Mouse (Mus musculus) erythroid progenitor cell, adult 5-6 weeks (primary cell): ENCODE measurements around the gene Arhgap42. TPM values are rescaled to one million over a fixed set of nuclear protein-coding genes. Genes with fewer than 3 reads are reported as not detected.

ENCODE experiments used
- ATAC-seq: replicated peaks from 2 replicates; pipeline ENCODE4 v1.8.0; 2016; ENCODE audit warnings: moderate number of reproducible peaks, mild to moderate bottlenecking, moderate TSS enrichment, inconsistent platforms; ENCODE audit not compliant: poor library complexity, low FRiP score, severe bottlenecking
- total RNA-seq, 2 experiments: library from RNA; stranded (forward) in 1 of 2; stranded (reverse) in 1 of 2; fragments of 150-400 nt in 1 of 2; fragments of 186-747, 209-891 nt in 1 of 2; gene quantifications; 2 replicates each; pipeline versions ENCODE4 v1.2.3 to v1.2.4; 2015 to 2017; ENCODE audit warnings: low replicate concordance in 2 of 2

Gene Arhgap42
- total RNA-seq, 2 experiments from 2014 or later: not detected

DNA sequence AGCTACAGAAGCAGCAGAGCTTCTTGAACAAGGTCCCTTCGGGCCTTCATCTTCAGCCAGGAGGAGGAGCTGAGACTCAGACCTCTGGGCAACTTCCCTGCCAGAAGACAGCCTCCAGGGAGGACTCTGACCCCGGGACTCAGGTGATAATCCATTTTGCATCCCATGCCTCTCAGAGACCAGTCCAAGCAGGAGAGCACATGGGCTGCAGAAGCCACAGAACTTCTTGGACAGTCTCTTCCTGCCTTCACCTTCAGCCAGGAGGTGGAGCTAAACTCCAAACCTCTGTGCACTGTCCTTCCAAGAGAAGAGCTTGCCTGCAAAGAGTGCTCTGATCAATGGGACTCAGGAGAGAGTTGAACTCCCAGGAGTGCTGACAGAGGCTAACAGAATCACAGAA is 155.5 kb downstream of the Arhgap42 start:
- no peak for ATAC-seq

DNA sequence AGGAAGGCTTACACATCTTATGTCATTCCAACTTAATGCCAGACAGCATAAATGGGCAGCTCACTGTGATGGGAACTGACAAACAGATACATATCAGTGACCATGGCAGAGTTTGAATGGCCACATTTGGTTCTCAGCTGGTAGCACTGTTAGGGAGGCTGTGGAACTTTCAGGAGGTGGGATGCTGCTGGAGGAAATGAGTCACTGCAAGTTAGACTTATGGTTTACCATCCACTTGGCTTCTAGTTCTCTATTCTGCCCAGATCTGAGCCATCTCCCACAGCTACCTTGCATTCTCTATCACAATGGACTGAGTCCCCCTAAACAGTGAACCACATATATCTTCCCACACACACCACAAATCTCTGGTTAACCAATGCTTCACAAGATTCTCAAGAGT is 186.0 kb downstream of the Arhgap42 start:
- no peak for ATAC-seq

DNA sequence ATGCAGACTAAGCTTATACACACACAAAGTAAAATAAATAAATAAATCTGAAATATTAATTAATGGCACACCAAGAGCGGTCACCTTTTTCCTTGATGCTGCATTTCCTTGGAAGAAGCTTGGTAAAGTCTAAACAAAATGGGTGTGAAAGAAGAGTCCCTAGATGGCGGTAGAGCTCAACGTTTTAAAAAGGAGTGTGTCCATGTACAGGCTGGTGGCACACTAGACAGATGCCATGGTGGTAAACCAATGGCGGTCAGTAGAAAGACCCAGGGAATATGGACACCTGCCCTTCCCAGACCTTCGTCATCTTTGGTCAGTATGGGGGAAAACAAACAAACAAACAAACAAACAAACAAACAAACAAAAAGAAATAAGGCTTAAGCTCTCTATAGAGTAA is 187.7 kb downstream of the Arhgap42 start:
- ATAC-seq: no peak

DNA sequence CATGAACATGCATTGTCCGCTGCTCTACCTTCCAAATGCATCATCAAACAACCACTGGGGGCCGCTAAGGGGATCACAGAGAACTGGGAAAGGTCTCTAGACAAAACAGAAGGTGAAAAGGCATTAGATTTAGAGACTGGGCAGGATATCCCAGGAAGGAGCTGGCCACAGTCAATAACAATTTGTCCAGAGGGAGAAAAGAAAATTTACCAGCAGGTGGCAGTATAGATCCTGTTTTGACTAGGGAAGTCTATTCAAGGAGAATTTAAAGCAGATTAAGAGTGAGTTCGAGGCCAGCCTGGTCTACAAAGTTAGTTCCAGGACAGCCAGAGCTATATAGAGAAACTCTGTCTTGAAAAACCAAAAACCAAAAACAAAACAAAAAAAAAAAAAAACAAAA is 189.7 kb downstream of the Arhgap42 start:
- ATAC-seq: no peak

DNA sequence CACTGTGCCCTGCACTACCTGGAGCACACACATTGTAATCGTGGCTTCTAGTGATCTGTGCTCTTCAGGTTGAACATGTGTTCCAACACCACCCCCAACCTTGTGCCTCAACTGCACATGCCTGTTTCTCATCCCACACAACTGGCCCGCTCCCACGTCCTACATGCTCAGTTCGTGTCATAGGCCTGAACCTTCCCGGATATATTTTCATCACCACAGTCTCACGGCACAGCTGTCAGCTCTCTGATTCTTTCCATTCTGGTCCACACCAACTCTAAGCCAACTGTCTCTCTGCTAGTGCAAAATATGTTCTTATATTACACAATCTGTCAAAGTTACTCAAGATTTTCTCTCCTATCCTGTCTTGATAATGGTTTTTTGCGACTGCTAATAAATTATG is 197.9 kb downstream of the Arhgap42 start:
- ATAC-seq: no peak

DNA sequence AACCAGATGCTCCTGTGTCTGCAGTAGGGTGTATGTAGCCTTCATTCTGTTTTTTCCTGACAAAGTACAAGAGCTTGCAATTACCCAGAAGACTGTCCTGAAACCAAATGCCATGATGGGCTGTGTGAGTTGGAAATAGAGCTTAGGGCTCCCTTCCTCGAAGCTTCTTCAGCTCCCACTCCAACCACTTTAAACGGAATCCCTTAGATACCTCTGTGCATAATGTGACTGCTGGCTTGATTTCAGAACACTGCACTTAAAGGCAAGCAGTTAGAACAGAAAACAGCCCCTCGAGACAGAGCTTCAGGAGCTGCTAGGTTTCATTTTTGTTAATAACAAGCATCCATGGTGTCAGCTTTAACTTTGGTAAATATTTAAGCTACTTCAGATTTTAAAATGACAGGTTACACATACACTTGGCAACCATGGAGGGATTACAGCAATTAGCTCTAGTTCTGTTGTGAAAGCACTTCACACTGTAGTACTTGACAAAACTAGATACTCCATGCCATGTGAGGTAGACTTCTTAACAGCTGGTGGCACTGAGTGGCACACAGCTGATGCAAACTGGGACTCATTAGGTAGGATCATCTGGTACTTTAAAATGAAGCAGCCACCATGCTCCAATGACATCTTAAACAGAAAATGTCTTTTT is 201.8 kb downstream of the Arhgap42 start:
- no peak for ATAC-seq

DNA sequence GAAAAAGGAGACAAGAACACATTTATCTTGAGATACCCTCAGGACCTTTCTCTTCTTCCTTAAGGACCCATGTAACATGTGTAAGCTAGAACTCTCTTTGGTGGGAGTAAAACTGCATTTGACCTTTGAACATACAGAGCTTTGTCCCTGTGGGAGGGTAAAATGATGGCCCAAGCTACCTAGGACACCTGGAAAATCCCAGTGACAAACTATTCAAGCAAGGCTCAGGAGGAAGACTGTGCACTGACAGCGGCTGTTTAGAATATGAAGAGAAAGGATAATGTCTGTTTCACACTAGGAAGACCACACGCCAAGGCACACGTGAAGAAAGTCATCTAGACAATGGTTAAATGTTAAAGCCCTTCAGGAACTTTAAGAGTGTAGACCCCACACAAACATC is 211.0 kb downstream of the Arhgap42 start:
- no peak for ATAC-seq

DNA sequence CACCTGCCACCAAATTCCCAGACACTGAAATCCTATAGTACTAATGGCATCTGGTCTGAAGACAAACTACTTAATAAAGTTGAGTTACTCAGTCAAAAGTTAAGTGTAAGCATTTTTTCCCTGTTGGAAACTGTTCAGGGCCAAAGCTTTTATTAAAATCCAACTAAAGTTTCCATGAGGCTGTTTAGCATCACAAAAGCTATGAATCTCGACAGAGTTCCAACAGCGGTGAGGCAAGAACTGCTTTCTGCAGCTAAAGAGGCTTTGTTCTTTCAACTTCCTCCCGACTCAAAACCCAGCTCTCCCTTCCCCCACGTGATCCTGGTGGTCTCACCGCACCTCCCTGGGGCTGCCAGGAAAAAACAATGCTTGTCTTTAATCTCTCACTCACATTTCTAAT is 211.5 kb downstream of the Arhgap42 start:
- no peak for ATAC-seq

DNA sequence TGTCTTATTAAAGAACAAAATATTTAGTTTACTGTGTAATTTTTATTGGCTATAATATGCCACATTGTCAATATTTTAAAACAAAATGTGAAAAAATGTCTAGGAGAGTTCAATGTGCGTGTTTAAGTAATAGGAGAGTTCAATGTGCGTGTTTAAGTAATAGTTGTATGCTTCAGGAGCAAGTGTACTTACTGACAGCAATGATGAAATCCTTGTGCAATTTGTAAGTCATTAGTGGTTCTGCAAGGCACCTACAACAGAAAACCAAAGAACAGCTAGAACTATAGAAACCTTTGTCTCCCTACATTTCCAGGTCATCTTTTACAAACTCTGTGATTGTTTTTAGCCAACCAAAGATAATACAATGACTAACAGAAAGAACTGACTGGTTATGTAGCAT is 223.8 kb downstream of the Arhgap42 start:
- no peak for ATAC-seq

DNA sequence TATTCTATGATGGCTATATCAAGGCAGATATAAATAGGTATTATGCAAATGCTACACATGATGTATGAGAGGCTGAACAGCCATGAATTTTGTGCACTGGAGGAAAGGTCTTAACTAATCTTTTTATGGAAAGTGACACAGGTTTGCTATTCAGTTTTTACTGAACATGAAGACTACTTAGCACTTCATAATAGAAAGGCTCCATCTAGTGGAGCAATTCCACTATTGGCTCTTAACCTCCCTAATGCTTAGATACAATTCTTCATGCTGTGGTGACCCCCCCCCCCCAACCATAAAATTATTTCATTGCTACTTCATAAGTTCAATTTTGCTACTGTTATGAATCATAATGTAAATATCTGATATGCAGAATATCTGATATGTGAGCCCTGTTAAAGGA is 237.7 kb downstream of the Arhgap42 start:
- ATAC-seq: no peak

DNA sequence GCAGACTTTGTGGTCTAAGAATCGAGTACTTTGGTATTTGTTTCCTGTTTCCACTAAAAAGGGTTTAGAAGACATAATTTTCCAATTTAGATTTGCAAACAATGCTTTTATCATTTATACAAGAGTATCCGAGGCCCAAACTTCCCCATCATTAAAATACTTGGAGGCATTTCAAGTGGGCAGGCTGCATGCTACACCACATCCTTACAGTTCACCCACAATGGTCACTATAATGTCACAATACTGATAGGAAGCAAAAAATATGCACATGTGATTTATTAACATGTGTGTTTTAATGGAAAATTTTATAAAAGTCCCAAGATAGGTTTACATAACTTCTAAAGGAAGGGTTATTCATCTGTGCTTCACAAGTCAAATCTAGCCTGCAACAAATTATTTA is 242.4 kb downstream of the Arhgap42 start:
- no peak for ATAC-seq

DNA sequence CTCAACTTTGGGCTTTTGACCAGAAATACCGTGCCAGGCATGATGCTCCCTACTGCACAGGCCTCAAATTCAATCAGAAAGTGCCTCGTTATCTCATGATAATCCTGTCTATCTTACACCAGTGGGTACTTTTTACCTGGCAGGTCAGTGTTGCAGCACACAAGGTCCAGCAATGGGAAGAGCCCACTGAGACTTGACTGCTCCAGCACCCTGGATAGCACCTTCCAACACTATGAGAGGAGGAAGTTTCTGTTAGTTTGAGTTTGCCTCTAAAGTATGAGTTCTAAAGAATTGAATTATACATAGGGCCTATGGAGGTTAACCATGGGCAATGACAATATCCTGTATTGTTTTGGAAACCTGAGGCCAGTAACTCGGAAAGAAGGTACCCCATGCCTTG is 256.6 kb downstream of the Arhgap42 start:
- ATAC-seq: no peak

DNA sequence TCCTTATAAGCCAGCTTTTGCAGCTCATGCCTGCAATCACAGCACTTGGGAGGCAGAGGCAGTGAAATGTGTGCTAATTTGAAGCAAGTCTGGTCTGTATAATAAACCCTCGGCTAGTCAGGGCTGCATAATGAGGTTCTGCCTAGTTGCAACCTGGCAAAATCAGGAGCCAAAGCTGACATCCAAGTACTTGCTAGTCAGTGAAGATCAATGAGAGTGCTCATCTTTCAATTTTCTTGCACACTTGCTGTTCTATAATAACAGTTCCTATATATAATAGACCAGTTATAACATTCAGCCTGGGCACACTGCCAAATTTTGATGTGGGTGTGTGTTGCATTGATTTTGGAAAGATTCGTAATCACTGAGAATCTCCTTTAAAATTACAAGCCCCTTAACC is 261.1 kb downstream of the Arhgap42 start:
- ATAC-seq: no peak

DNA sequence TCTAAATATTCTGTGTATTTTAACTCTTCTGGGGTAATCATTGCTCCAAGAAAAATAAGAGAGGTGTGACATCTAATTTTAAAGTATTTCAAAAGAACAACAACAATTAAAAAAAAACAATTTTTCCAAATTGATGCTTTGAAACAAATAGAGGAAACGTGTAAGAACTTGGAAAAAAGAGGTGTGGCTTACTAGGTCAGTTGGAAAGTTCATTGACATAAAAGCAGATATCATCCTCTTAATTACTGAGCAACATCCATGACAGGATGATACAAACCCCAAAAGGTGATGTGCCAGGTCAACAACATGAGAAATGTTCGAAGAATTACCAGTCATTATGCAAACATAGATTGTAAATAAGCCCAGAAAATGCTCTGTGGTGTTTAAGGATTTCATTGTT is 267.4 kb downstream of the Arhgap42 start, which contains the start of gene Gm16485:
Gm16485 (plus strand) TSS at position 301 of the 400 bp plus-strand sequence.
- ATAC-seq: no peak

DNA sequence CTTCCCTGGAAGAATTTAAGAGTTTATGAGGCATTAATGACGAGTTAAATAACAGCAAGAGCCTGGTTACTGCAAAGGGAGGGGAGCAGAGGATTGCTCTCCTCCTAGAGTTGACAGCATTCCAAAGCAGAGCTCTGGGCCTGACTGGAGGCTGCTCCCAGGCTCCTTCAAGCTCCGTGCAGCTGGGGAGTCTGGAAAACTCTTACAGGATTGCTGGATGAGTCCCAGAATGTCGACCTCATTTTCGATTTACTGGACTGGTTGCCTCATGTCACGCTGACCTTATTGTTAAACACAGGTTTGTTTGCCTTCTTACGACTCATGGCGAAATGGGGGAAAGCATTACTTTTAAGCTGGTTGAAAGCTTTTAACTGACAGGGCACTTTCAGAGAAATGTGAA is 268.7 kb downstream of the Arhgap42 start:
- no peak for ATAC-seq

DNA sequence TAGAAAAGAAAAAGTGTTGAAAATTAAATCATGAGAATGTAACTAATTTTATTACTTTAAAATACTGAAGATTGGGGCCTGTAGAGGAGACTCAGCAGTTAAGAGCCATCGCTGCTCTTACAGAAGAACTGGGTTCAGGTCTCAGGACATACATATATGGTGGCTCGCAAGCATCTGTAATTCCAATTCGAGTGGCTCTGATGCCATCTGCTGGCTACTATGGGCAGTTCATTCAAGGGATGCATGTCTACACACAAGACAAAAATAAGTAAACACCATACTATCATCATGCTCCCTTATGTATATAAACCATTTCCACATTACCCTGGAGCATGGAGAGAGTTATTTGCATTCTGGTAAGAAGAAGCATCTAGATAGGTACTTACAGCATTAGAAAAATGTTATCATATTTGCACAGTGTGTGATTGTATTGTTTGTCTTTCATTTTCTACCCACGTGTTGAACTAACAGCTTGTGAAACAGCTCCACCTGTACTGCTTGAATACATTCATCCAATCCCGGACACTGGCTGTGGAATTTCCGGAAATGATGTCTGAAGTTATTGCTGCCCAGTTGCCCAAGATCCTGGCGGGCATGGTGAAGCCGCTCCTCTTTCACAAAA is 274.3 kb downstream of the Arhgap42 start:
- ATAC-seq: no peak

DNA sequence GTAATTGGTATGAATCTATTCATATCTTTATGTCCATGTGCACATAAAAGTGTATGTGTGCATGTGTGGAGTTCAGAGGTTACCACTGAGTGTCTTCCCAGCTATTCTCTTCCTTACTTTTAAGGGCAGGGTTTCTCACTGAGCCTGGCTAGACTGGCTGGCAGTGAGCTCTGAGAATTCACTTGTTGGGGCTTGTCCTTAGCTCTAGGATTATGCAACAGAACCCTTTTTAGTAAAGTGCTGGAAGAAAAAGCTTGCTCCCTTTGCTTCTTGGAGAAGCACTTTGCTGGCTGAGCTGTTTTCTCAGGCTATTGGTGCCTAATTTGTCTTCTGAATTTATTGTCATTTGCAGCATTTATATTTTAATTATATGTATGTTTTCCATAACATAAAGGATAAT is 285.6 kb downstream of the Arhgap42 start:
- no peak for ATAC-seq
